14 mouse cellular contexts compared by ENCODE assay signal in the genomic region with DNA sequence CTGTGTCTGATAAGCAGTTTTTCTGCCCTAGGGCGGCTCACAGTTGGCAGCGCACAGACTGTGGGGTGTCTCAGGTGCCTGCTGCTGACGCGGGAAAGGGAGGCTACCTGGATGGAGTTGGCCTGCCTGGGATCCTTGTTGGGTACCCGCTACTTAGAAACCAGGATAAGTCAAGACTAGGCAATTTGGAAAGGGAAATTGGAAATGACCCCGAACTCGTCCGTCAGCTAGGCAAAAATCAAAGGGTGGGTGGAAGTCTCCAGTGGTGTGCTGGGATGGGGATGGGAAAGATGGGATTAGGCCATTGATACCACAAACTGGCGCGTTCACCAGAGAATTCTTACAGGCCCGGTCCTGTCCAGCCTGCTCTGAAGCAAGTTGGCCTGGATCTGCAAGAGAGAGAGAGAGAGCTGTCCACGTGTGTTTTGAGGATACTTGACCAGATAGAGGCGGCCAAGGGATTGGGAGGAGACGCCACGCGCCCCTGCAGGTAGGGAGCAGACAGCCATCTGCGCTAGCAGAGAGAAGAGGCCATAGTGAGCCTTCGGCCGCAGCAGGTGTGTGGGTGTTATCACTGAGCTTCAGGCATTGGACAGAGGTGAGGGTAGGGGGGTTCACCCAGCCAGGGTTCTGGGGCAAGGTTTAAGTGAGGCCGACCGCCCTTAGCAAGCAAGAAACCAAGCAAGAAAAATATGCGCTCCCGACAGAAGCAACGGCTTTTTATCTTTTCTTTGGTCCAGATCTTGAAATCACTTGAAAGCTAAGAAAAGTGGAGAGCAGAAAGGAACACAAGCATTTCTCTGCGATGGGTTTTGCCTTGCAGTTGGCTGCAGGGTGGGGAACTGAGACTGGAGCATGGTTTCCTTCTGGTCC. TPM values are rescaled to one million over a fixed set of nuclear protein-coding genes. Genes with fewer than 3 reads are reported as not detected.
DNase-seq lines count a peak whose midpoint lies in the region; ATAC-seq and TF ChIP-seq lines count a peak whose summit lies in the region.
"Had no signal": no experiment of that assay in that cellular context is flagged by ENCODE, and none has a peak within 500 bp of the region (broad histone marks: within the 10 kb centered on the region; RNA-seq: fewer than 3 reads in every experiment).

No protein-coding gene starts in this region.

- TF ChIP-seq CTCF in liver, postnatal 0 days (IDR thresholded peaks at IDR 0.05; ENCODE audit: low read depth): no peak

- H3K4me1 ChIP-seq in liver, embryonic 11.5 days (replicated peaks; ENCODE audit: control insufficient read depth, insufficient read depth, low read length): no peaks in the 10 kb centered on the region; the same call in 1 of the 2 replicates
- no peaks in the 10 kb centered on the region; the same call in 1 of the 2 replicates for H3K4me1 ChIP-seq in liver, postnatal 0 days (ENCODE audit: insufficient read depth)
- no peaks in the 10 kb centered on the region for H3K4me1 ChIP-seq in embryonic facial prominence, embryonic 11.5 days (ENCODE audit: control insufficient read depth, insufficient read depth, low read length)
- peaks cover 23% of the 10 kb centered on the region for H3K4me1 ChIP-seq in limb, embryonic 12.5 days (replicated peaks)

- H3K4me2 ChIP-seq in liver, embryonic 11.5 days: no peak overlapping the region; the same call in 1 of the 2 replicates
- no peak overlapping the region for H3K4me2 ChIP-seq in liver, postnatal 0 days (ENCODE audit: low read depth, low read length)
- no peak overlapping the region for H3K4me2 ChIP-seq in embryonic facial prominence, embryonic 11.5 days (ENCODE audit: low read depth, low read length)
- 0 out of 2 replicates have a peak overlapping the region, but pooled peaks have one; percentile 1 for H3K4me2 ChIP-seq in limb, embryonic 12.5 days

- no peak for ATAC-seq in liver, embryonic 11.5 days (replicated peaks; ENCODE audit: low FRiP score)
- no peak for ATAC-seq in liver, postnatal 0 days
- no peak for ATAC-seq in embryonic facial prominence, embryonic 11.5 days (replicated peaks; ENCODE audit: insufficient number of reproducible peaks, low FRiP score, low TSS enrichment, low read depth)
- no peak for ATAC-seq in limb, embryonic 12.5 days (ENCODE audit: insufficient number of reproducible peaks, insufficient read depth, low FRiP score, low TSS enrichment, low read depth)
- ATAC-seq in CD4-positive, CD25-positive, alpha-beta regulatory T cell, adult 4 months: no peak
- no peak for ATAC-seq in cerebellum, adult (ENCODE audit: insufficient number of reproducible peaks, low FRiP score, low TSS enrichment)

- 0 out of 2 replicates have a peak overlapping the region, but pooled peaks have one; percentile 16 for H3K4me3 ChIP-seq in liver, embryonic 11.5 days (ENCODE audit: low read depth, low read length)
- H3K4me3 ChIP-seq in liver, postnatal 0 days (ENCODE audit: low read depth, low read length): no peak overlapping the region
- no peak overlapping the region for H3K4me3 ChIP-seq in embryonic facial prominence, embryonic 11.5 days (ENCODE audit: low read depth, low read length)
- H3K4me3 ChIP-seq in limb, embryonic 12.5 days (replicated peaks): no peak overlapping the region
- H3K4me3 ChIP-seq: myocyte had no signal

- no peak for TF ChIP-seq EP300 in liver, postnatal 0 days (IDR thresholded peaks at IDR 0.05; ENCODE audit: low read depth)

- no peaks in the 10 kb centered on the region for H3K9me3 ChIP-seq in liver, embryonic 11.5 days (ENCODE audit: control insufficient read depth, low read length)
- H3K9me3 ChIP-seq in liver, postnatal 0 days (ENCODE audit: low read length): no peaks in the 10 kb centered on the region
- H3K9me3 ChIP-seq in embryonic facial prominence, embryonic 11.5 days (replicated peaks; ENCODE audit: control insufficient read depth, low read length): no peaks in the 10 kb centered on the region
- no peaks in the 10 kb centered on the region for H3K9me3 ChIP-seq in limb, embryonic 12.5 days

- DNase-seq in embryo, embryonic 10 days (ENCODE audit: low spot score): peak; percentile 32
- DNase-seq in embryo, embryonic 9.5 days (ENCODE audit: extremely low spot score): no peak
- DNase-seq in liver, embryonic 11.5 days (ENCODE audit: low spot score): peak; percentile 49
- DNase-seq in liver, postnatal 0 days: no peak
- peak; percentile 27 for DNase-seq in embryonic facial prominence, embryonic 11.5 days (ENCODE audit: low spot score)
- DNase-seq: cerebellum, adult 11 months; heart, postnatal 14 days; kidney, adult 11 months; right cerebral cortex, postnatal 4 days had no signal

- no peak overlapping the region for H3K27ac ChIP-seq in liver, embryonic 11.5 days (ENCODE audit: low read depth, low read length)
- no peak overlapping the region for H3K27ac ChIP-seq in liver, postnatal 0 days (ENCODE audit: low read depth)
- no peak overlapping the region for H3K27ac ChIP-seq in embryonic facial prominence, embryonic 11.5 days (replicated peaks; ENCODE audit: low read depth, low read length)
- no peak overlapping the region for H3K27ac ChIP-seq in limb, embryonic 12.5 days
- H3K27ac ChIP-seq: macrophage had no signal

- peaks cover 97% of the 10 kb centered on the region for H3K27me3 ChIP-seq in liver, embryonic 11.5 days (replicated peaks; ENCODE audit: control insufficient read depth, insufficient read depth, low read length)
- H3K27me3 ChIP-seq in liver, postnatal 0 days (ENCODE audit: insufficient read depth, low read length): peaks cover 98% of the 10 kb centered on the region
- peaks cover 77% of the 10 kb centered on the region for H3K27me3 ChIP-seq in embryonic facial prominence, embryonic 11.5 days (ENCODE audit: control insufficient read depth, insufficient read depth, low read length)
- H3K27me3 ChIP-seq in limb, embryonic 12.5 days: peaks cover 90% of the 10 kb centered on the region

- H3K9ac ChIP-seq in liver, embryonic 11.5 days (ENCODE audit: low read depth, low read length): no peak overlapping the region
- H3K9ac ChIP-seq in liver, postnatal 0 days (replicated peaks): no peak overlapping the region
- no peak overlapping the region for H3K9ac ChIP-seq in embryonic facial prominence, embryonic 11.5 days (replicated peaks; ENCODE audit: low read length)
- no peak overlapping the region for H3K9ac ChIP-seq in limb, embryonic 12.5 days (replicated peaks)

- H3K36me3 ChIP-seq in liver, embryonic 11.5 days (ENCODE audit: control insufficient read depth, insufficient read depth, low read length): no peaks in the 10 kb centered on the region
- no peaks in the 10 kb centered on the region for H3K36me3 ChIP-seq in liver, postnatal 0 days (replicated peaks; ENCODE audit: insufficient read depth, low read length)
- no peaks in the 10 kb centered on the region for H3K36me3 ChIP-seq in embryonic facial prominence, embryonic 11.5 days (replicated peaks; ENCODE audit: control insufficient read depth, insufficient read depth, low read depth, low read length)
- H3K36me3 ChIP-seq in limb, embryonic 12.5 days: no peaks in the 10 kb centered on the region

- WGBS in liver, embryonic 11.5 days: 6% methylated on average over 25 of the region's 25 CpGs
- 15% methylated on average over 25 of the region's 25 CpGs for WGBS in liver, postnatal 0 days (ENCODE audit: insufficient replicate concordance)
- 1% methylated on average over 25 of the region's 25 CpGs for WGBS in embryonic facial prominence, embryonic 11.5 days
- WGBS in limb, embryonic 12.5 days: under 1% methylated on average over 25 of the region's 25 CpGs

RNA-seq across cellular contexts. Expression of a gene that starts 2.4 kb away (rescaled TPM):
- 1.2 and 2.3 TPM in 2 replicates for polyA plus RNA-seq in liver, embryonic 11.5 days (2014; fragmentation: Nextera tagmentation; extraction: Ambion mirVana)
- polyA plus RNA-seq in liver, postnatal 0 days (2015; fragmentation: Nextera tagmentation; extraction: Ambion mirVana): 0.05 and 0.13 TPM in 2 replicates
- polyA plus RNA-seq in embryonic facial prominence, embryonic 11.5 days (2014; fragmentation: Nextera tagmentation; extraction: Ambion mirVana): 2.0 and 2.7 TPM in 2 replicates
- not detected in 2 replicates for polyA plus RNA-seq in limb, embryonic 12.5 days (2016; fragmentation: Nextera tagmentation; extraction: Ambion mirVana)
- not detected for polyA plus RNA-seq in CD4-positive, CD25-positive, alpha-beta regulatory T cell, adult 4 months (2017; shearing (Covaris generic))
- polyA plus RNA-seq: macrophage, myocyte had no signal

Comparison
In these comparisons a context has a peak if more than half of its experiments do, and no peak if none do; other contexts are left out.
1. DNase-seq: peak in embryo, embryonic 10 days (single experiment), liver, embryonic 11.5 days (single experiment) and embryonic facial prominence, embryonic 11.5 days (single experiment); none in embryo, embryonic 9.5 days (single experiment) and liver, postnatal 0 days (single experiment).